20 mouse cellular contexts compared by ENCODE assay signal in genomic region chr5:27249951-27250350, GRCm38 (mm10).
DNase-seq lines count a peak whose midpoint lies in the region; ATAC-seq and TF ChIP-seq lines count a peak whose summit lies in the region.
"Had no signal": no experiment of that assay in that cellular context is flagged by ENCODE, and none has a peak within 500 bp of the region (broad histone marks: within the 10 kb centered on the region; RNA-seq: fewer than 3 reads in every experiment).

No protein-coding gene starts in this region.

- no peaks in the 10 kb centered on the region for H3K36me3 ChIP-seq in hindbrain, postnatal 0 days (ENCODE audit: insufficient read depth, low read length)
- H3K36me3 ChIP-seq in hindbrain, embryonic 16.5 days (ENCODE audit: control insufficient read depth, insufficient read depth, low read length) = no peaks in the 10 kb centered on the region
- H3K36me3 ChIP-seq: embryonic facial prominence, embryonic 15.5 days; G1E; heart, embryonic 12.5 days; hindbrain, embryonic 13.5 days had no signal

- WGBS in hindbrain, postnatal 0 days = 32% methylated on average over 4 of the region's 4 CpGs
- WGBS in hindbrain, embryonic 16.5 days = 36% methylated on average over 4 of the region's 4 CpGs

- H3K4me2 ChIP-seq in hindbrain, postnatal 0 days (ENCODE audit: low read depth, low read length) = no peak overlapping the region
- no peak overlapping the region for H3K4me2 ChIP-seq in hindbrain, embryonic 16.5 days (ENCODE audit: low read length)
- H3K4me2 ChIP-seq: embryonic facial prominence, embryonic 15.5 days; heart, embryonic 12.5 days; hindbrain, embryonic 13.5 days had no signal

- ATAC-seq in cerebellum, adult (ENCODE audit: insufficient number of reproducible peaks, low FRiP score, low TSS enrichment) = no peak
- peak; percentile 15; the same call in 1 of the 2 replicates for ATAC-seq in hindbrain, postnatal 0 days
- no peak; the same call in 1 of the 2 replicates for ATAC-seq in hindbrain, embryonic 16.5 days
- ATAC-seq: forebrain, embryonic 16.5 days; intestine, embryonic 16.5 days had no signal

- no peaks in the 10 kb centered on the region; the same call in 1 of the 2 replicates for H3K4me1 ChIP-seq in hindbrain, postnatal 0 days (ENCODE audit: insufficient read depth, low read length)
- H3K4me1 ChIP-seq in hindbrain, embryonic 16.5 days (ENCODE audit: control insufficient read depth, insufficient read depth, low read depth, low read length) = no peaks in the 10 kb centered on the region
- H3K4me1 ChIP-seq: embryonic facial prominence, embryonic 15.5 days; heart, embryonic 12.5 days had no signal

- DNase-seq in cerebellum, postnatal 25 days = peak; percentile 43 to 54
- no peak for DNase-seq in hindbrain, postnatal 0 days (ENCODE audit: low spot score)
- DNase-seq in adrenal gland, postnatal 10 days = peak; percentile 9
- DNase-seq in adrenal gland, postnatal 25 days = peak; percentile 15
- no peak for DNase-seq in frontal cortex, postnatal 36 days (ENCODE audit: low spot score in 2 of 2)
- DNase-seq in lung, postnatal 25 days (ENCODE audit: low spot score) = no peak
- DNase-seq: cerebellum, adult 11 months; cerebellum, adult 9-10 months; embryo, embryonic 11 days; gastrocnemius, postnatal 14 days; kidney, adult 2 months had no signal

- TF ChIP-seq CTCF in hindbrain, postnatal 0 days (IDR thresholded peaks at IDR 0.05; ENCODE audit: low read depth) = no peak

- no peak overlapping the region for H3K4me3 ChIP-seq in hindbrain, postnatal 0 days (ENCODE audit: low read length)
- no peak overlapping the region for H3K4me3 ChIP-seq in hindbrain, embryonic 16.5 days (ENCODE audit: low read length)
- H3K4me3 ChIP-seq: embryonic facial prominence, embryonic 15.5 days; erythroblast, embryonic 14.5 days; heart, embryonic 12.5 days; hindbrain, embryonic 13.5 days had no signal

- H3K9me3 ChIP-seq in hindbrain, postnatal 0 days (ENCODE audit: low read length) = no peaks in the 10 kb centered on the region
- no peaks in the 10 kb centered on the region for H3K9me3 ChIP-seq in hindbrain, embryonic 16.5 days (ENCODE audit: control insufficient read depth, low read length)
- H3K9me3 ChIP-seq: embryonic facial prominence, embryonic 15.5 days had no signal

- H3K27me3 ChIP-seq in hindbrain, postnatal 0 days (ENCODE audit: insufficient read depth, low read length) = no peaks in the 10 kb centered on the region
- H3K27me3 ChIP-seq in hindbrain, embryonic 16.5 days (replicated peaks; ENCODE audit: control insufficient read depth, insufficient read depth, low read length) = no peaks in the 10 kb centered on the region
- H3K27me3 ChIP-seq: embryonic facial prominence, embryonic 15.5 days; heart, embryonic 12.5 days; hindbrain, embryonic 13.5 days had no signal

- H3K27ac ChIP-seq in hindbrain, postnatal 0 days = no peak overlapping the region
- no peak overlapping the region for H3K27ac ChIP-seq in hindbrain, embryonic 16.5 days (ENCODE audit: low read depth, low read length)
- H3K27ac ChIP-seq: embryonic facial prominence, embryonic 15.5 days; hindbrain, embryonic 13.5 days had no signal

- no peak overlapping the region for H3K9ac ChIP-seq in hindbrain, postnatal 0 days (replicated peaks; ENCODE audit: low read length)
- no peak overlapping the region for H3K9ac ChIP-seq in hindbrain, embryonic 16.5 days (ENCODE audit: low read depth, low read length)
- H3K9ac ChIP-seq: embryonic facial prominence, embryonic 15.5 days; heart, embryonic 12.5 days; hindbrain, embryonic 13.5 days had no signal

Comparison
In these comparisons a context has a peak if more than half of its experiments do, and no peak if none do; other contexts are left out.
1. DNase-seq: peak in cerebellum, postnatal 25 days (2 of 2), adrenal gland, postnatal 10 days (single experiment) and adrenal gland, postnatal 25 days (single experiment); none in hindbrain, postnatal 0 days (single experiment), frontal cortex, postnatal 36 days (0 of 2) and lung, postnatal 25 days (single experiment).